Mouse (Mus musculus) G1E (cell line): ENCODE measurements around the gene Cryba4. TPM values are rescaled to one million over a fixed set of nuclear protein-coding genes. Genes with fewer than 3 reads are reported as not detected.

Experiments used
- ATAC-seq: 2 replicates; pipeline ENCODE4 v1.8.0; 2016; ENCODE audit warnings: mild to moderate bottlenecking; ENCODE audit not compliant: insufficient number of reproducible peaks, poor library complexity, low FRiP score, severe bottlenecking; ENCODE audit errors: extremely low read depth
- DNase-seq: peaks from one replicate; pipeline ENCODE4 v3.0.0; 2012; ENCODE audit warnings: low spot score
- H3K27me3 ChIP-seq: 2 replicates; pipeline ENCODE4 v1.6.1; 2012; ENCODE audit warnings: mild to moderate bottlenecking, low read length, inconsistent platforms; ENCODE audit not compliant: insufficient read depth
- H3K36me3 ChIP-seq: replicated peaks from 2 replicates; pipeline ENCODE3; 2012; ENCODE audit warnings: mild to moderate bottlenecking, inconsistent platforms
- H3K4me1 ChIP-seq: 2 replicates; pipeline ENCODE4 v1.6.1; 2012; ENCODE audit warnings: low read depth, low read length, inconsistent platforms, mixed read lengths; ENCODE audit not compliant: insufficient read depth
- H3K4me3 ChIP-seq: 2 replicates; pipeline ENCODE4 v1.5.1; 2012; ENCODE audit warnings: low read depth, mild to moderate bottlenecking, inconsistent platforms, low read length, moderate library complexity, mixed read lengths
- H3K9me3 ChIP-seq: replicated peaks from 2 replicates; pipeline ENCODE4 v1.6.1; 2012; ENCODE audit warnings: inconsistent platforms
- CTCF ChIP-seq: IDR thresholded peaks from 2 replicates; pipeline ENCODE4 v1.5.1; 2012; ENCODE audit warnings: low read depth, low read length, inconsistent platforms, mixed read lengths
- GATA1 ChIP-seq: IDR thresholded peaks from 2 replicates; pipeline ENCODE4 v1.6.1; 2012; ENCODE audit warnings: borderline replicate concordance, low read length, inconsistent platforms, mixed read lengths
- GATA2 ChIP-seq: IDR thresholded peaks from 2 replicates; pipeline ENCODE4 v1.6.1; 2012; ENCODE audit warnings: low read depth, low read length, inconsistent platforms, borderline replicate concordance
- POLR2AphosphoS5 ChIP-seq: IDR thresholded peaks from 2 replicates; pipeline ENCODE4 v1.6.1; 2012; ENCODE audit warnings: low read depth, low read length, inconsistent platforms; ENCODE audit not compliant: insufficient replicate concordance
- TAL1 ChIP-seq: conservative IDR thresholded peaks from 2 replicates; pipeline ENCODE4 v1.6.1; 2012; ENCODE audit warnings: low read depth, low read length, inconsistent platforms, mixed read lengths
- polyA plus RNA-seq: library from polyadenylated mRNA; stranded (reverse); fragments of >175 nt; gene quantifications from 2 replicates; pipeline ENCODE4 v1.2.3, GENCODE M21; 2012
- total RNA-seq, 2 experiments: library from RNA; stranded (forward) in 1 of 2; stranded (reverse) in 1 of 2; fragments of 200-1000 nt in 1 of 2; fragments of >200 nt in 1 of 2; fragmentation: Nextera tagmentation in 1 of 2; gene quantifications; 2 replicates each; pipeline ENCODE4 v1.2.3; 2014 to 2017

Gene Cryba4
- total and polyA plus RNA-seq, 3 experiments = 0.43 to 0.98 TPM; not detected in 1

- ATAC-seq = no peak
- Histone ChIP-seq H3K9me3 (no peaks in the 10 kb centered on the region), H3K27me3 (peaks cover 15% of the 10 kb centered on the region; the same call in 1 of the 2 replicates), H3K4me3 (no peak overlapping the region), H3K4me1 (peaks cover 81% of the 10 kb centered on the region), H3K36me3 (peaks cover 2% of the 10 kb centered on the region)
- no peak for TF ChIP-seq GATA1
- TF ChIP-seq CTCF = no peak
- no peak for TF ChIP-seq GATA2
- DNase-seq = no peak
These were observed 20.6 kb upstream of the Cryba4 start for GRCm38 (mm10) chr5:112272934-112273333.

DNA sequence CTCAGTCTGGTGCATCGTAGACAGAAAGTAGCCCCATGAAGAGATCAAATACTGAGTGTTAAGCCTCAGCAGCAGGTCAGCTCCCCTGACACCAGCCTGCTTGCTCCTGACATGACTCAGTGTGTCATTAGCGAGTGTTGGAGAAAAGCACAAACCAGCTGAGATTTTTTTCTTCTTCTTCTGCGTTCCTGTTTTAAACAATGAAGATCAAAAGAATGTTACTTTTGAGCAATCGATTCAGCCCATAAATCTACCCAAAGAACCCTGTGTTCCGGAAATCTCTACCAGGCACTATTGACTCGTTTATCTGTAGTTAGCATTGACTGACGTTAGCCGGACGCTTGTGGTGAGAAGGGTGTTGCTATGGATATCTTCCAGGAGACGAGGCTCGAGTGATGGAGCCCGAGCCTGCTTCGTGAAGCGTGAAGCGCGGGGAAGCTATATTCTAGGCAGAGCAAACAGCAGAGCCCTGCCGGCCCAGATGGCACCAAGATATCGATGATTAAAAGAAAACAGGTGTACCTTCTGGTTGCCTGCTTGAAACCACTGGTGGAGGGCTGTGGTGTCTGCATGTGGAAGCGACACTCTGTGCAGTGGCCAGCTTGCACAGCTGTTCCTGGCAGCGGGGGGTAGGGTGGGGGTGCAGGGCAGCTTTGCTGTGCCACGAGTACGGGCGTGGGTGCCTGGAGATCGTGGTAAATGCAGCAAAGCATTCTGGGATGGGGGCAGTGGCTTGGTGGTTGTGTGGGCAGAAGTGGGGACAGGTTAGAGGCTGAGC lies 18.6 kb upstream of the Cryba4 start:
- DNase-seq (peak; percentile 43), ATAC-seq (peak; percentile 73)
- peak; percentile 52; the same call in 1 of the 2 replicates for TF ChIP-seq TAL1
- no peak for TF ChIP-seq POLR2AphosphoS5
- no peak for TF ChIP-seq GATA1
- no peaks in the 10 kb centered on the region for H3K9me3 ChIP-seq
- H3K36me3 ChIP-seq = no peaks in the 10 kb centered on the region
- H3K27me3 ChIP-seq = peaks cover 15% of the 10 kb centered on the region; the same call in 1 of the 2 replicates
- H3K4me1 ChIP-seq = peaks cover 93% of the 10 kb centered on the region
- peak overlapping the region; percentile 60; the same call in 1 of the 2 replicates for H3K4me3 ChIP-seq

DNA sequence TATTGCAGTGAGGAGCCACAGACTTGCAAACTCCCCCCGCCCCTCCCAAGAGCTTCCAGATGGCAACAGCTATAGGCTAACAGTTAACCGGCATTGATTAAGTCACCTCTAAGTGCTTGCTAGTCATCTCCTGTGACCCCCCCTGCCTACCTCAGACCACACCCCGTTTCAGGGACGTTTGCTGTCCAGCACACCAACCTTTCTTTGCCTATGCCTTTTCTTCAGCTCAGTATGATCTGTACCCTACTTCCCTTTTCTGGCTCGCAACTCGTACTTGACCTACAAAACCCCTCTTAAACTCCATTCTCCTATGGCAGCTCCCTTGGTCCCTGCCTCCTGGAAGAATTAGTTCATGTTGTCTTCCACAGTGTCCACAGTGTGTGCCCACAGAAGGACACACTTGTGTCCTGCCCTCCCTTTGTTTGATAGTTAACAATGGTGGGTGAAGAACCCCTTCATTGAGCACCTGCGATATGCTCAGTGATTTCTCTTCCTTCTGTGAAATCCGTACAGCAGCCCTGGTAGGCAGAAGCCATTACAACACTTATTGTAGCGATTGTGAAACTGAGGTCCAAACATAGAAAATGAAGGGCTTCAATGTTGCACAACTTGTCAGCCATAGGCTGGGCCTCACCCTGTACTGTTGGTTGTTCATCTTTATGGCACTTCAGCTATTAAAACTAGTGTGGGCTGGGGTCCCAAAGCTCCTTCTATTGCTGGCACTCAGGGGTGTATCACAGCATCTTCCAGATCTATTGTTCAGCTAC lies 13.9 kb upstream of the Cryba4 start:
- Histone ChIP-seq H3K4me3 (peak overlapping the region; percentile 56; the same call in 1 of the 2 replicates), H3K36me3 (no peaks in the 10 kb centered on the region), H3K9me3 (no peaks in the 10 kb centered on the region), H3K27me3 (peaks cover 20% of the 10 kb centered on the region), H3K4me1 (peaks cover 71% of the 10 kb centered on the region)
- TF ChIP-seq POLR2AphosphoS5 = no peak
- no peak for TF ChIP-seq TAL1
- no peak for TF ChIP-seq GATA2
- TF ChIP-seq GATA1 = no peak
- TF ChIP-seq CTCF = no peak
- DNase-seq (no peak), ATAC-seq (peak; percentile 24; the same call in 1 of the 2 replicates)

- TF ChIP-seq GATA1 (no peak), CTCF (no peak), GATA2 (no peak)
These were observed 13.2 kb upstream of the Cryba4 start for GRCm38 (mm10) chr5:112265515-112265914.

DNA sequence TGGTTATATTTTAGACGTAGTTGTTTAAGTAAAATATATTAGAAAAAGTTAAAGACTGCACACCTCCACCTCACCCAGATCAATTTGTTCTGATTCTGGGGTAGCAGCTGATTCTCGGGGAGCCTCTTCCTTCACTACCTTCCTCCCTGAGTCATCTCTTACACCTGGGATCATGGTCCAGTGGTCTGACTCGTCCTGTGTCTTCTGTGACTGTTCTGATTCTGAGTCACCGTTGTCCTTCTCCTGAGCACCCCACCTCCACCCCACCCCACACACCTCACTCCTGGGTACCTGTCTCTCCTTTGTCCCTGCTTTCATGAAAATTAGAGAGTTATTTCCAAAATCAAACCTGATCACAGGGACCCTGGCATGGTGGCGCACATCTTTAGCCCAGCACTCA lies 12.8 kb upstream of the Cryba4 start:
- DNase-seq (no peak), ATAC-seq (no peak)
- no peak for TF ChIP-seq GATA1
- TF ChIP-seq CTCF = no peak
- peaks cover 68% of the 10 kb centered on the region for H3K4me1 ChIP-seq
- peak overlapping the region; percentile 56; the same call in 1 of the 2 replicates for H3K4me3 ChIP-seq
- H3K27me3 ChIP-seq = peaks cover 19% of the 10 kb centered on the region
- H3K9me3 ChIP-seq = no peaks in the 10 kb centered on the region
- H3K36me3 ChIP-seq = no peaks in the 10 kb centered on the region

More at GRCm38 (mm10) chr5:112265515-112265914, 13.2 kb upstream of the Cryba4 start:
- peak; percentile 58 for ATAC-seq
- H3K27me3 ChIP-seq = peaks cover 20% of the 10 kb centered on the region
- no peaks in the 10 kb centered on the region for H3K36me3 ChIP-seq
- H3K4me3 ChIP-seq = peak overlapping the region; percentile 56; the same call in 1 of the 2 replicates
- DNase-seq = peak; percentile 58
- H3K4me1 ChIP-seq = peaks cover 68% of the 10 kb centered on the region
- no peaks in the 10 kb centered on the region for H3K9me3 ChIP-seq

DNA sequence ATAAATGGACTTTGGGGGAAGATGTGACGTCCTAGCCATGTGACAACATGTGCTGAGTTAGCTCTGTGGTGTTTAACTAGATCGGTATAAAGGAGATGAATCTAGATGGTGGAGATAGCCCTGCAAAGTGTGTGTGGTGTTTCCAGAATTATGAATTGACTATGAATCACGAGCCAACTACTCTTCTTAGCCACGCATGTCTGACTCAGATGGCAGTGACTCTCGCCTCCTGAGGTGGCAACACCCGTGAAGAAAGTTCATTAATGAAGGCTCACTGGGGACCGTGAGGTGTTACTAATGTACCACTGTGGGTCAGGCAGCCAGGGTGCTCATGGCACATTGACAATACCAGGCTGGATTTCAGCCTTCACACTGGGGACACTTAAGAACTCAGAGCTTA lies 11.8 kb upstream of the Cryba4 start:
- Histone ChIP-seq H3K4me3 (no peak overlapping the region), H3K36me3 (no peaks in the 10 kb centered on the region), H3K27me3 (peaks cover 25% of the 10 kb centered on the region), H3K4me1 (peaks cover 73% of the 10 kb centered on the region), H3K9me3 (no peaks in the 10 kb centered on the region)
- TF ChIP-seq CTCF = no peak
- no peak for TF ChIP-seq TAL1
- TF ChIP-seq GATA2 = no peak
- no peak for TF ChIP-seq GATA1
- TF ChIP-seq POLR2AphosphoS5 = no peak
- DNase-seq (no peak), ATAC-seq (no peak)
